Mouse (Mus musculus) hindbrain, embryonic 11.5 days (tissue): Measurements from ENCODE around the gene Abca7. TPM values are rescaled to one million over a fixed set of nuclear protein-coding genes. Genes with fewer than 3 reads are reported as not detected.

Source experiments
- ATAC-seq: fragments of 200-750 bp; cut with Nextera tagmentation; 2 replicates; pipeline ENCODE4 v1.8.0; 2017; ENCODE audit warnings: mild to moderate bottlenecking, moderate TSS enrichment, moderate library complexity; ENCODE audit not compliant: low FRiP score
- DNase-seq: peaks from one replicate; pipeline ENCODE4 v3.0.0-alpha.2; 2015; ENCODE audit warnings: low spot score
- H3K27ac ChIP-seq: fragments of 300-500 bp; sonication (generic); 2 replicates; pipeline ENCODE4 v1.5.1; 2014; ENCODE audit warnings: mild to moderate bottlenecking, low read depth, low read length
- H3K27me3 ChIP-seq: fragments of 300-500 bp; sonication (generic); 2 replicates; pipeline ENCODE4 v1.6.1; 2014; ENCODE audit warnings: mild to moderate bottlenecking, low read length, moderate library complexity, mixed read lengths; ENCODE audit not compliant: control insufficient read depth, insufficient read depth
- H3K36me3 ChIP-seq: fragments of 300-500 bp; sonication (generic); 2 replicates; pipeline ENCODE4 v1.6.1; 2014; ENCODE audit warnings: mild to moderate bottlenecking, low read length, moderate library complexity, mixed read lengths; ENCODE audit not compliant: control insufficient read depth, insufficient read depth
- H3K4me1 ChIP-seq: fragments of 300-500 bp; sonication (generic); replicated peaks from 2 replicates; pipeline ENCODE4 v1.6.1; 2014; ENCODE audit warnings: low read length, mixed read lengths; ENCODE audit not compliant: control insufficient read depth, insufficient read depth
- H3K4me2 ChIP-seq: fragments of 300-500 bp; sonication (generic); replicated peaks from 2 replicates; pipeline ENCODE4 v1.6.1; 2014; ENCODE audit warnings: mild to moderate bottlenecking, low read depth, low read length
- H3K4me3 ChIP-seq: fragments of 300-500 bp; sonication (generic); 2 replicates; pipeline ENCODE4 v1.5.1; 2014; ENCODE audit warnings: low read depth, low read length
- H3K9ac ChIP-seq: fragments of 300-500 bp; sonication (generic); 2 replicates; pipeline ENCODE4 v1.6.1; 2014; ENCODE audit warnings: low read depth, low read length
- H3K9me3 ChIP-seq: fragments of 300-500 bp; sonication (generic); 2 replicates; pipeline ENCODE4 v1.6.1; 2016; ENCODE audit warnings: low read length; ENCODE audit not compliant: control insufficient read depth
- WGBS: fragments of 180-500 bp; shearing (Covaris S2); extraction: QIAGEN DNeasy Blood & Tissue Kit; methylation state at CpG from one replicate; pipeline ENCODE4 v1.1.7; 2014; 5-methylcytosine and 5-hydroxymethylcytosine counted together
- polyA plus RNA-seq: library from polyadenylated mRNA; unstranded; fragments of >200 nt; fragmentation: Nextera tagmentation; extraction: Ambion mirVana; gene quantifications from 2 replicates; pipeline ENCODE4 v1.2.1, GENCODE M21; 2014

Abca7 gene
- polyA plus RNA-seq, 1 experiment from 2014 or later: 2.6 TPM

GRCm38 (mm10) chr10:79978061-79978460, 18.2 kb upstream of the Abca7 start:
- Histone ChIP-seq H3K4me1 (peaks cover 2% of the 10 kb centered on the region), H3K9ac (no peak overlapping the region), H3K4me2 (no peak overlapping the region), H3K36me3 (peaks cover 30% of the 10 kb centered on the region), H3K4me3 (no peak overlapping the region), H3K27me3 (no peaks in the 10 kb centered on the region), H3K9me3 (no peaks in the 10 kb centered on the region), H3K27ac (no peak overlapping the region)
- WGBS: 95% methylated on average over 21 of the region's 21 CpGs
- ATAC-seq: no peak
- DNase-seq: no peak

DNA sequence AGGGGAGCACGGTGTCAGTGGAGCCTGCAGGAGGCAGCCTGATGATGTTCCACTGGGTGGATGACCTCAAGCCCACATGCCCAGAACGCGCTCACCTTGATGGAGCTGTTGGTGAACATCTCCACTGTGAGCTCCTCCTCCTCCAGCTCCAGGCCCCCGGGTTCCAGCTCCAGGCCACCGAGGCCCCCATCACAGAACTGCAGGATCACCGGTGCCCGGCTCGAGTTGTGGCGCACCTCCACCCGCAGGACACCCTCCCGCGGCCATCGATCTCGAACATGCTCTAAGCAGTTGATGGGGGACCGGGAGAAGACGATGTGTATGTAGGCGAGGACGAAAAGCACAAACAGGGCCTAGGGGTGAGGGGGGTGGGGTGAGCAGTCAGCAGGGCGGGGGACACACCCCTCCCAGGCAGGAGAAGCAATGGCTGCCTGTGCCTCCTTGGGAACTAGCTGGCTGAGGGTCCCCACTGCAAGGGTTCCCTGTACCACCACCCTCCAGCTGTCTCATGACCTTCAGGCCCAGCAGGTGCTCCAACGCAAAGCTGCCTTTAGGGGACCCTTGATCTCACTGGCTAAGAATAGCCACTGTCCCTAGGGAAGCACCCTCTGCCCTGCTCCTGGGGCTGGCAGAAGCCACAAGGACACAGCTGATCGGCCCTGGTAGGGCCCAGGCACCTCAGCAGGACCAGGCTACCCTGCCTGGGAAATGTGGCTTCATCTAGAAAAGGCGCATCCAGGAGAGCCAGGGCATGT, 16.7 kb upstream of the Abca7 start:
- ATAC-seq (no peak), DNase-seq (no peak)
- Histone ChIP-seq H3K27ac (no peak overlapping the region), H3K36me3 (peaks cover 30% of the 10 kb centered on the region), H3K9me3 (no peaks in the 10 kb centered on the region), H3K4me3 (no peak overlapping the region), H3K4me2 (no peak overlapping the region), H3K27me3 (no peaks in the 10 kb centered on the region), H3K9ac (no peak overlapping the region), H3K4me1 (peaks cover 6% of the 10 kb centered on the region)
- 91% methylated on average over 22 of the region's 22 CpGs for WGBS

GRCm38 (mm10) chr10:79983205-79983604, 13.1 kb upstream of the Abca7 start:
- Histone ChIP-seq H3K4me2 (peak overlapping the region; percentile 73), H3K9ac (peak overlapping the region; percentile 86), H3K27ac (peak overlapping the region; percentile 92; the same call in 1 of the 2 replicates), H3K9me3 (no peaks in the 10 kb centered on the region), H3K36me3 (peaks cover 9% of the 10 kb centered on the region; the same call in 1 of the 2 replicates), H3K4me1 (peaks cover 6% of the 10 kb centered on the region), H3K4me3 (peak overlapping the region; percentile 66), H3K27me3 (peaks cover 15% of the 10 kb centered on the region)
- ATAC-seq (no peak), DNase-seq (no peak)
- 78% methylated on average over 5 of the region's 5 CpGs for WGBS

- ATAC-seq: peak; percentile 13; the same call in 1 of the 2 replicates
- H3K4me1 ChIP-seq: peaks cover 9% of the 10 kb centered on the region
- 2% methylated on average over 16 of the region's 21 CpGs for WGBS
- H3K36me3 ChIP-seq: peaks cover 6% of the 10 kb centered on the region; the same call in 1 of the 2 replicates
- peak overlapping the region; percentile 73 for H3K4me2 ChIP-seq
- no peaks in the 10 kb centered on the region for H3K9me3 ChIP-seq
- peak; percentile 78 for DNase-seq
- H3K27ac ChIP-seq: peak overlapping the region; percentile 92
- peaks cover 20% of the 10 kb centered on the region for H3K27me3 ChIP-seq
- H3K9ac ChIP-seq: peak overlapping the region; percentile 86
- H3K4me3 ChIP-seq: peak overlapping the region; percentile 66
Measured at GRCm38 (mm10) chr10:79983670-79984069, 12.6 kb upstream of the Abca7 start.

DNA sequence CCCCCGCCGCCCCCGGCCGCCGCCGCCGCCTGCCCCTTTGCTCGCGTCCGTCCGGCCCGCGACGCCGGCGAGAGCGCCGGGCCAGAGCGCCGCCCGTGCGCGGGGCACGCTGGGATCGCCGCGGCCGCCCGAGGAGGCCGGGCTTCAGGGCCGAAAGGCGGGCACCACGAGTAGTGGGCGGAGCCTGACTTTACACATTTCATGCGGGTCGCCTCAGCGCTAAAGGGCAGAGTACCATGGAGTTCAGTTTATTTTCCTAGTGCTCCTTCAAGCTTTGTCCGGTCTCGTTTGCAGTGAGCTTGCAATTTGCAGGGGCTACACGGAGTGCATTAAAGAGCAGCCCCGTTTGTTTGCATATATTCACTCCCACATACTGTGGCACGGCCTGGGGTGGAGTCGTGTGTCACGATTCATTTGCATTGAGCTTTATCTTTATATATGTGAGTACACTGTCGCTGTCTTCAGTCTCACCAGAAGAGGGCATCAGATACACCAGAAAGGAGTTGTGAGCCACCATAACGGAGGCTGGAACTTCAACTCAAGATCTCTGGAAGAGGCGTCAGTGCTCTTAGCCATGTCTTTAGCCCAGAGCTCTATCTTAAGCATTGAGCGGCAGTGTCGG, 12.0 kb upstream of the Abca7 start, which contains the start of gene Tmem259:
Tmem259 (minus strand) TSS at position 136 of the 622 bp plus-strand sequence.
- WGBS: 0% methylated on average over 41 of the region's 49 CpGs
- Histone ChIP-seq H3K36me3 (no peaks in the 10 kb centered on the region), H3K4me1 (peaks cover 10% of the 10 kb centered on the region), H3K9ac (peak within 1 kb of the TSS; percentile 86), H3K4me2 (peak within 1 kb of the TSS; percentile 73), H3K9me3 (no peaks in the 10 kb centered on the region), H3K27ac (peak within 1 kb of the TSS; percentile 92), H3K4me3 (peak within 1 kb of the TSS; percentile 66), H3K27me3 (peaks cover 26% of the 10 kb centered on the region)
- ATAC-seq (peak; percentile 80), DNase-seq (peak; percentile 90)

- H3K4me2 ChIP-seq: peak overlapping the region; percentile 65
- H3K27me3 ChIP-seq: peaks cover 32% of the 10 kb centered on the region
- peak overlapping the region; percentile 92 for H3K27ac ChIP-seq
- peak overlapping the region; percentile 66 for H3K4me3 ChIP-seq
- peaks cover 10% of the 10 kb centered on the region for H3K4me1 ChIP-seq
- ATAC-seq (peak; percentile 94), DNase-seq (peak; percentile 95)
- H3K9me3 ChIP-seq: no peaks in the 10 kb centered on the region
- H3K36me3 ChIP-seq: no peaks in the 10 kb centered on the region
- WGBS: under 1% methylated on average over 22 of the region's 22 CpGs
- H3K9ac ChIP-seq: peak overlapping the region; percentile 56
Measured at GRCm38 (mm10) chr10:79984871-79985270, 11.4 kb upstream of the Abca7 start.

DNA sequence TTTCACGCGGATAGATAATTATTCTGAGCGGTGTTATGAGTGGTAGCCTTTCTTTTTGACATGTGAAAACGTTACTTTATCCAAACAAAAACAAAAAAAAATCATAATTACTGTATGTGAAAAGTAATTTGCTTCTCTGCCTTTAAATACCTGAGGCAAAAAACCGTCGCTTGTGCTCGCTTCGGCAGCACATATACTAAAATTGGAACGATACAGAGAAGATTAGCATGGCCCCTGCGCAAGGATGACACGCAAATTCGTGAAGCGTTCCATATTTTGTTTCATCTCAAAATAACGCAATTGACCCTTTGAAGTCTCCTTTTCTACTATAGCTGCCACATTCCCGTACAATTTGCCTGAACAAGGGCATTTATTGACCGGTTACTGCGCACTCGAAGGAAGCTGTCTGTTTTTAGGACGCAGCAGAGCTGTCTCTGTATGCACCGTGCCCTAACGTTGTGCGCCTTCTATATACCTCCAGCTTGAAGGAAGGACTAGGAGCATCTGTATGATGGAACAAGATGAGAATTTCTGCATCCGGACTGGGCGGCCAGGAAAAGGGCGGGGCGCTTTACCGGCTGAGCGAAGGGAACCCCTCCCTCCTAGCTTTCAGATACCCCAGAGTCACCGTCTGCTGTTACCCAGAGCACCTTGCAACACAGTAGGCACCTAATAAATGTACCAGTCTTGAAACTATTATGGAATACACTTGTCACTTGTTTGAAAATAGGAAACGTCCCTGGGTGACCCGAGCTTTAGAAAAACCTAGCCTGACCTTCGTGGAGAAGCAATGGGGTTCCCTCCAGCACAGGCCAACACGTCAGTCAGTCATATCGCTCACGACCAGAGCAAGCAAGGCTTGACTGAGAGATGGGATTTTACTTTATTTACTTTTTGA, 10.7 kb upstream of the Abca7 start:
- peak overlapping the region; percentile 65 for H3K4me2 ChIP-seq
- DNase-seq (peak; percentile 71), ATAC-seq (no peak)
- H3K4me3 ChIP-seq: peak overlapping the region; percentile 66
- H3K27ac ChIP-seq: peak overlapping the region; percentile 92
- 4% methylated on average over 35 of the region's 35 CpGs for WGBS
- H3K36me3 ChIP-seq: no peaks in the 10 kb centered on the region
- H3K9me3 ChIP-seq: no peaks in the 10 kb centered on the region
- peaks cover 35% of the 10 kb centered on the region for H3K27me3 ChIP-seq
- H3K4me1 ChIP-seq: peaks cover 10% of the 10 kb centered on the region
- peak overlapping the region; percentile 56 for H3K9ac ChIP-seq

GRCm38 (mm10) chr10:79986232-79986878, 9.9 kb upstream of the Abca7 start:
- DNase-seq (no peak), ATAC-seq (no peak)
- H3K27ac ChIP-seq: no peak overlapping the region
- H3K9ac ChIP-seq: 0 out of 2 replicates have a peak overlapping the region, but pooled peaks have one; percentile 49
- peak overlapping the region; percentile 65 for H3K4me2 ChIP-seq
- H3K9me3 ChIP-seq: no peaks in the 10 kb centered on the region
- peaks cover 38% of the 10 kb centered on the region for H3K27me3 ChIP-seq
- H3K4me1 ChIP-seq: peaks cover 10% of the 10 kb centered on the region
- H3K4me3 ChIP-seq: peak overlapping the region; percentile 66
- no peaks in the 10 kb centered on the region for H3K36me3 ChIP-seq
- 49% methylated on average over 6 of the region's 6 CpGs for WGBS
